Mouse (Mus musculus): ENCODE data around the gene Zfp182. TPM values are rescaled to one million over a fixed set of nuclear protein-coding genes. Genes with fewer than 3 reads are reported as not detected.

Gene Zfp182
- polyA plus RNA-seq (2015; fragmentation: Nextera tagmentation; extraction: Ambion mirVana): 5.4 and 5.6 TPM in 2 replicates

GRCm38 (mm10) chrX:21061866-21062543 lies at the start of gene Zfp182:
TSS of gene Zfp182 (minus strand) at chrX:21062316.
- H3K27ac ChIP-seq: no peak within 1 kb of the TSS
- peak; percentile 94; the same call in 1 of the 2 replicates for ATAC-seq (ENCODE audit: borderline replicate concordance, extremely low read depth, low FRiP score, low TSS enrichment)
- H3K27me3 ChIP-seq: no peaks in the 10 kb centered on the region
- peak within 1 kb of the TSS; percentile 42 for H3K9ac ChIP-seq
- no peaks in the 10 kb centered on the region for H3K9me3 ChIP-seq
- peak within 1 kb of the TSS; percentile 52 for H3K4me2 ChIP-seq
- H3K4me3 ChIP-seq: peak within 1 kb of the TSS; percentile 52
- 14% methylated on average over 25 of the region's 25 CpGs for WGBS
- H3K36me3 ChIP-seq: no peaks in the 10 kb centered on the region
- no peaks in the 10 kb centered on the region for H3K4me1 ChIP-seq

GRCm38 (mm10) chrX:21089867-21090239 lies 27.7 kb upstream of the Zfp182 start:
- no peaks in the 10 kb centered on the region for H3K27me3 ChIP-seq
- ATAC-seq (ENCODE audit: borderline replicate concordance, extremely low read depth, low FRiP score, low TSS enrichment): no peak
- WGBS: 50% methylated on average over 7 of the region's 7 CpGs
- peak overlapping the region; percentile 46; the same call in 1 of the 2 replicates for H3K4me3 ChIP-seq
- H3K9ac ChIP-seq: no peak overlapping the region
- peak overlapping the region; percentile 53 for H3K4me2 ChIP-seq
- no peaks in the 10 kb centered on the region for H3K36me3 ChIP-seq
- H3K27ac ChIP-seq: no peak overlapping the region
- no peaks in the 10 kb centered on the region for H3K9me3 ChIP-seq
- no peaks in the 10 kb centered on the region for H3K4me1 ChIP-seq

- Histone ChIP-seq H3K4me3 (peak within 1 kb of the TSS; percentile 46), H3K9ac (peak within 1 kb of the TSS; percentile 19; the same call in 1 of the 2 replicates), H3K4me2 (peak within 1 kb of the TSS; percentile 53), H3K9me3 (no peaks in the 10 kb centered on the region), H3K4me1 (no peaks in the 10 kb centered on the region), H3K27ac (peak within 1 kb of the TSS; percentile 57; the same call in 1 of the 2 replicates), H3K36me3 (no peaks in the 10 kb centered on the region), H3K27me3 (no peaks in the 10 kb centered on the region)
- ATAC-seq (ENCODE audit: borderline replicate concordance, extremely low read depth, low FRiP score, low TSS enrichment): peak; percentile 80; the same call in 1 of the 2 replicates
- 16% methylated on average over 27 of the region's 27 CpGs for WGBS
Measured at GRCm38 (mm10) chrX:21088983-21089866, 27.1 kb upstream of the Zfp182 start, which contains the start of gene Zfp300. TSS of gene Zfp300 (minus strand) at chrX:21089527.

- Histone ChIP-seq H3K4me2 (peak overlapping the region; percentile 53), H3K27ac (no peak overlapping the region), H3K4me1 (no peaks in the 10 kb centered on the region), H3K4me3 (peak overlapping the region; percentile 46), H3K27me3 (no peaks in the 10 kb centered on the region), H3K9me3 (no peaks in the 10 kb centered on the region), H3K36me3 (no peaks in the 10 kb centered on the region), H3K9ac (no peak overlapping the region)
- WGBS: 30% methylated on average over 6 of the region's 6 CpGs
- ATAC-seq (ENCODE audit: borderline replicate concordance, extremely low read depth, low FRiP score, low TSS enrichment): no peak
Measured at GRCm38 (mm10) chrX:21088645-21088982, 26.5 kb upstream of the Zfp182 start.

- H3K9me3 ChIP-seq: no peaks in the 10 kb centered on the region
- ATAC-seq (ENCODE audit: borderline replicate concordance, extremely low read depth, low FRiP score, low TSS enrichment): no peak
Measured at GRCm38 (mm10) chrX:21068106-21068505, 6.0 kb upstream of the Zfp182 start, which contains the start of gene Spaca5. TSS of gene Spaca5 (plus strand) at chrX:21068406.

GRCm38 (mm10) chrX:21062544-21062890 lies 401 bp upstream of the Zfp182 start:
- 71% methylated on average over 3 of the region's 3 CpGs for WGBS
- no peak overlapping the region for H3K9ac ChIP-seq

More at GRCm38 (mm10) chrX:21068106-21068505, 6.0 kb upstream of the Zfp182 start, which contains the start of gene Spaca5:
- H3K4me3 ChIP-seq: no peak within 1 kb of the TSS
- H3K27ac ChIP-seq: no peak within 1 kb of the TSS
- H3K9ac ChIP-seq: no peak within 1 kb of the TSS
- H3K27me3 ChIP-seq: no peaks in the 10 kb centered on the region
- H3K4me2 ChIP-seq: no peak within 1 kb of the TSS
- H3K4me1 ChIP-seq: no peaks in the 10 kb centered on the region
- no peaks in the 10 kb centered on the region for H3K36me3 ChIP-seq

GRCm38 (mm10) chrX:21061460-21061859 lies 656 bp downstream of the Zfp182 start:
- peak overlapping the region; percentile 42 for H3K9ac ChIP-seq
- no peaks in the 10 kb centered on the region for H3K27me3 ChIP-seq
- 26% methylated on average over 9 of the region's 9 CpGs for WGBS
- no peaks in the 10 kb centered on the region for H3K36me3 ChIP-seq
- peak; percentile 14; the same call in 1 of the 2 replicates for ATAC-seq (ENCODE audit: borderline replicate concordance, extremely low read depth, low FRiP score, low TSS enrichment)
- H3K4me3 ChIP-seq: peak overlapping the region; percentile 52
- H3K27ac ChIP-seq: no peak overlapping the region
- no peaks in the 10 kb centered on the region for H3K9me3 ChIP-seq
- peak overlapping the region; percentile 52 for H3K4me2 ChIP-seq
- H3K4me1 ChIP-seq: no peaks in the 10 kb centered on the region

More at GRCm38 (mm10) chrX:21062544-21062890, 401 bp upstream of the Zfp182 start:
- Histone ChIP-seq H3K27ac (no peak overlapping the region), H3K4me3 (no peak overlapping the region), H3K4me1 (no peaks in the 10 kb centered on the region), H3K4me2 (peak overlapping the region; percentile 45), H3K27me3 (no peaks in the 10 kb centered on the region), H3K36me3 (no peaks in the 10 kb centered on the region), H3K9me3 (no peaks in the 10 kb centered on the region)
- ATAC-seq (ENCODE audit: borderline replicate concordance, extremely low read depth, low FRiP score, low TSS enrichment): 0 out of 2 replicates have a peak, but pooled peaks have one; percentile 46

- no peak overlapping the region for H3K4me2 ChIP-seq
- H3K27ac ChIP-seq: no peak overlapping the region
- no peaks in the 10 kb centered on the region for H3K9me3 ChIP-seq
- no peaks in the 10 kb centered on the region for H3K36me3 ChIP-seq
- ATAC-seq (ENCODE audit: borderline replicate concordance, extremely low read depth, low FRiP score, low TSS enrichment): no peak
- no peaks in the 10 kb centered on the region for H3K27me3 ChIP-seq
- 70% methylated on average over 1 of the region's 1 CpGs for WGBS
- no peak overlapping the region for H3K4me3 ChIP-seq
- no peak overlapping the region for H3K9ac ChIP-seq
- H3K4me1 ChIP-seq: no peaks in the 10 kb centered on the region
Measured at GRCm38 (mm10) chrX:20980901-20981300, 81.2 kb downstream of the Zfp182 start.

Other genes with a start within 250 kb of the Zfp182 start
- 26.4 and 27.0 TPM in 2 replicates for gene Timp1, start 192.2 kb downstream of the Zfp182 start, polyA plus RNA-seq (2015; fragmentation: Nextera tagmentation; extraction: Ambion mirVana)
- 0.21 and 0.39 TPM in 2 replicates for gene Syn1, start 141.3 kb downstream of the Zfp182 start, polyA plus RNA-seq (2015; fragmentation: Nextera tagmentation; extraction: Ambion mirVana)
- gene Cfp, start 130.8 kb downstream of the Zfp182 start, polyA plus RNA-seq (2015; fragmentation: Nextera tagmentation; extraction: Ambion mirVana): 7.0 and 7.4 TPM in 2 replicates
- 10.9 and 12.5 TPM in 2 replicates for gene Elk1, start 111.7 kb downstream of the Zfp182 start, polyA plus RNA-seq (2015; fragmentation: Nextera tagmentation; extraction: Ambion mirVana)
- 49.7 and 49.9 TPM in 2 replicates for gene Uxt, start 100.3 kb downstream of the Zfp182 start, polyA plus RNA-seq (2015; fragmentation: Nextera tagmentation; extraction: Ambion mirVana)
- gene Spaca5, start 6.1 kb upstream of the Zfp182 start, polyA plus RNA-seq (2015; fragmentation: Nextera tagmentation; extraction: Ambion mirVana): not detected in 2 replicates
- gene Zfp300, start 27.2 kb upstream of the Zfp182 start, polyA plus RNA-seq (2015; fragmentation: Nextera tagmentation; extraction: Ambion mirVana): 1.3 and 1.4 TPM in 2 replicates
- not detected in 2 replicates for gene Ssxa1, start 53.5 kb upstream of the Zfp182 start, polyA plus RNA-seq (2015; fragmentation: Nextera tagmentation; extraction: Ambion mirVana)
- not detected in 2 replicates for gene Gm21876, start 113.3 kb upstream of the Zfp182 start, polyA plus RNA-seq (2015; fragmentation: Nextera tagmentation; extraction: Ambion mirVana)